Mouse (Mus musculus) small intestine, adult 2 months (tissue): Measurements from ENCODE around the gene Fam219b.

ENCODE experiments used
- CTCF ChIP-seq: fragments of 200-500 bp; IDR thresholded peaks from 2 replicates; pipeline ENCODE4 v1.5.1; 2012; ENCODE audit warnings: low read depth, mild to moderate bottlenecking, control low read depth, inconsistent platforms, low read length, moderate library complexity, mixed read lengths; ENCODE audit not compliant: insufficient replicate concordance, insufficient read length; ENCODE audit errors: extremely low read depth
- POLR2A ChIP-seq: fragments of 200-500 bp; IDR thresholded peaks from 2 replicates; pipeline ENCODE4 v1.6.1; 2012; ENCODE audit warnings: low read depth, mild to moderate bottlenecking, control low read depth, inconsistent platforms, low read length, moderate library complexity

- TF ChIP-seq CTCF (no peak), POLR2A (no peak)
Measured at GRCm38 (mm10) chr9:57574397-57574796, 37.1 kb downstream of the Fam219b start.
